9 mouse cellular contexts compared by ENCODE assay signal in genomic region chr6:37038444-37038843, GRCm38 (mm10).
DNase-seq lines count a peak whose midpoint lies in the region; ATAC-seq and TF ChIP-seq lines count a peak whose summit lies in the region.
"Had no signal": no experiment of that assay in that cellular context is flagged by ENCODE, and none has a peak within 500 bp of the region (broad histone marks: within the 10 kb centered on the region; RNA-seq: fewer than 3 reads in every experiment).

No protein-coding gene starts in this region.

- TF ChIP-seq EP300 in lung, postnatal 0 days (IDR thresholded peaks at IDR 0.05): no peak

- no peak overlapping the region for H3K9ac ChIP-seq in lung, postnatal 0 days (replicated peaks; ENCODE audit: low read depth)
- H3K9ac ChIP-seq: liver, embryonic 15.5 days had no signal

- peak; percentile 38 for TF ChIP-seq CTCF in lung, postnatal 0 days (IDR thresholded peaks at IDR 0.05)

- DNase-seq in lung, postnatal 0 days (ENCODE audit: low spot score): no peak
- no peak for DNase-seq in lung, postnatal 25 days (ENCODE audit: low spot score)
- peak; percentile 16 for DNase-seq in embryo, embryonic 10.5 days (ENCODE audit: low spot score)
- peak; percentile 20 for DNase-seq in layer of hippocampus, adult 9-10 months (ENCODE audit: low spot score)
- peak; percentile 68 to 71 for DNase-seq in right cerebral cortex, postnatal 10 days (ENCODE audit: low spot score in 2 of 2)
- DNase-seq in thymus, postnatal 25 days: no peak
- no peak for DNase-seq in testis, postnatal 10 days (ENCODE audit: low spot score)
- no peak for DNase-seq in spleen, postnatal 10 days (ENCODE audit: low spot score in 2 of 2)

- H3K4me3 ChIP-seq in lung, postnatal 0 days (ENCODE audit: low read depth, low read length): no peak overlapping the region
- H3K4me3 ChIP-seq: liver, embryonic 15.5 days had no signal

- no peak for ATAC-seq in lung, postnatal 0 days

- H3K4me2 ChIP-seq in lung, postnatal 0 days (replicated peaks; ENCODE audit: low read depth, low read length): no peak overlapping the region
- H3K4me2 ChIP-seq: liver, embryonic 15.5 days had no signal

- H3K9me3 ChIP-seq in lung, postnatal 0 days (ENCODE audit: low read length): no peaks in the 10 kb centered on the region
- H3K9me3 ChIP-seq: liver, embryonic 15.5 days had no signal

- H3K27ac ChIP-seq in lung, postnatal 0 days (ENCODE audit: low read length): no peak overlapping the region
- H3K27ac ChIP-seq: liver, embryonic 15.5 days had no signal

- no peaks in the 10 kb centered on the region for H3K36me3 ChIP-seq in lung, postnatal 0 days (ENCODE audit: insufficient read depth, low read length)
- H3K36me3 ChIP-seq: liver, embryonic 15.5 days had no signal

- no peaks in the 10 kb centered on the region for H3K27me3 ChIP-seq in lung, postnatal 0 days (replicated peaks; ENCODE audit: insufficient read depth, low read length)
- H3K27me3 ChIP-seq: liver, embryonic 15.5 days had no signal

- WGBS in lung, postnatal 0 days: 41% methylated on average over 8 of the region's 8 CpGs

- no peaks in the 10 kb centered on the region for H3K4me1 ChIP-seq in lung, postnatal 0 days (ENCODE audit: insufficient read depth, low read depth, low read length)
- H3K4me1 ChIP-seq: liver, embryonic 15.5 days had no signal

Comparison
In these comparisons a context has a peak if more than half of its experiments do, and no peak if none do; other contexts are left out.
1. DNase-seq: peak in embryo, embryonic 10.5 days (single experiment), layer of hippocampus, adult 9-10 months (single experiment) and right cerebral cortex, postnatal 10 days (2 of 2); none in lung, postnatal 0 days (single experiment), lung, postnatal 25 days (single experiment), thymus, postnatal 25 days (single experiment), testis, postnatal 10 days (single experiment) and spleen, postnatal 10 days (0 of 2).